Mouse (Mus musculus): ENCODE results near the gene Wfdc9. TPM values are rescaled to one million over a fixed set of nuclear protein-coding genes. Genes with fewer than 3 reads are reported as not detected.

Wfdc9 gene
- total RNA-seq (2023): not detected

GRCm38 (mm10) chr2:164656483-164656882 is at the start of gene Wfdc9:
Wfdc9 (minus strand) TSS chr2:164656583.

GRCm38 (mm10) chr2:164698201-164698600 is 41.8 kb upstream of the Wfdc9 start, which contains the start of gene Spint4:
Spint4 (plus strand) TSS chr2:164698501.

GRCm38 (mm10) chr2:164684807-164685206 is 28.4 kb upstream of the Wfdc9 start, which contains the start of gene Wfdc13:
Wfdc13 (plus strand) TSS chr2:164685107.

GRCm38 (mm10) chr2:164673987-164674386 is 17.6 kb upstream of the Wfdc9 start, which contains the start of gene Wfdc11:
Wfdc11 (minus strand) TSS chr2:164674087.

GRCm38 (mm10) chr2:164655858-164656257 is 525 bp downstream of the Wfdc9 start, which contains the start of gene Wfdc10:
Wfdc10 (plus strand) TSS chr2:164656046.

GRCm38 (mm10) chr2:164638696-164639095 is 17.7 kb downstream of the Wfdc9 start, which contains the start of gene Wfdc16:
Wfdc16 (minus strand) TSS chr2:164638796.

GRCm38 (mm10) chr2:164613471-164613870 is 42.9 kb downstream of the Wfdc9 start, which contains the start of the genes Wfdc6b and Wfdc8:
Wfdc6b (plus strand) TSS chr2:164613522.
Wfdc8 (minus strand) TSS chr2:164613626.

Other genes with a start within 250 kb of the Wfdc9 start
- 1 to 10 TPM; 3.3 to 3.8 TPM for gene Sdc4, start 212.7 kb downstream of the Wfdc9 start, total RNA-seq (2023)
- 10 to 100 TPM; 54.0 to 59.5 TPM for gene Sys1, start 199.6 kb downstream of the Wfdc9 start, total RNA-seq (2023)
- gene Gm20458, start 195.6 kb downstream of the Wfdc9 start, total RNA-seq (2023): not detected
- not detected for gene Trp53tg5, start 182.9 kb downstream of the Wfdc9 start, total RNA-seq (2023)
- 10 to 100 TPM in 1 of 2 experiments, 1 to 10 TPM in 1; 9.3 to 13.0 TPM for gene Dbndd2, start 170.5 kb downstream of the Wfdc9 start, total RNA-seq (2023)
- gene Pigt, start 159.1 kb downstream of the Wfdc9 start, total RNA-seq (2023): 10 to 100 TPM; 67.3 to 77.4 TPM
- gene Wfdc2, start 94.2 kb downstream of the Wfdc9 start, total RNA-seq (2023): not detected
- not detected for gene Spint3, start 83.1 kb downstream of the Wfdc9 start, total RNA-seq (2023)
- not detected for gene Wfdc6a, start 71.1 kb downstream of the Wfdc9 start, total RNA-seq (2023)
- gene Eppin, start 63.0 kb downstream of the Wfdc9 start, total RNA-seq (2023): not detected
- not detected for gene Wfdc6b, start 43.1 kb downstream of the Wfdc9 start, total RNA-seq (2023)
- gene Wfdc8, start 43.0 kb downstream of the Wfdc9 start, total RNA-seq (2023): not detected
- gene Wfdc16, start 17.8 kb downstream of the Wfdc9 start, total RNA-seq (2023): not detected
- not detected for gene Wfdc10, start 537 bp downstream of the Wfdc9 start, total RNA-seq (2023)
- gene Wfdc11, start 17.5 kb upstream of the Wfdc9 start, total RNA-seq (2023): not detected
- not detected for gene Wfdc13, start 28.5 kb upstream of the Wfdc9 start, total RNA-seq (2023)
- gene Spint4, start 41.9 kb upstream of the Wfdc9 start, total RNA-seq (2023): not detected
- gene Spint5, start 58.7 kb upstream of the Wfdc9 start, total RNA-seq (2023): not detected
- under 1 TPM in 1 of 2 experiments, not detected in 1; 0.36 TPM for gene Wfdc3, start 89.3 kb upstream of the Wfdc9 start, total RNA-seq (2023)
- gene Dnttip1, start 89.4 kb upstream of the Wfdc9 start, total RNA-seq (2023): 10 to 100 TPM; 41.7 to 46.9 TPM
- gene Ube2c, start 113.3 kb upstream of the Wfdc9 start, total RNA-seq (2023): 1 to 10 TPM; 2.9 to 9.5 TPM
- gene Tnnc2, start 123.4 kb upstream of the Wfdc9 start, total RNA-seq (2023): not detected
- gene Snx21, start 129.2 kb upstream of the Wfdc9 start, total RNA-seq (2023): under 1 TPM; 0.33 to 0.96 TPM
- 10 to 100 TPM; 51.6 to 59.8 TPM for gene Acot8, start 148.3 kb upstream of the Wfdc9 start, total RNA-seq (2023)
- 1 to 10 TPM; 3.4 to 3.6 TPM for gene Zswim3, start 148.5 kb upstream of the Wfdc9 start, total RNA-seq (2023)
- gene Zswim1, start 166.1 kb upstream of the Wfdc9 start, total RNA-seq (2023): 10 to 100 TPM; 11.1 to 11.2 TPM
- gene Spata25, start 172.0 kb upstream of the Wfdc9 start, total RNA-seq (2023): not detected
- 100 to 1,000 TPM; 118 to 128 TPM for gene Ctsa, start 176.3 kb upstream of the Wfdc9 start, total RNA-seq (2023)
- 1 to 10 TPM; 1.1 to 1.7 TPM for gene Neurl2, start 176.9 kb upstream of the Wfdc9 start, total RNA-seq (2023)
- gene Pltp, start 201.1 kb upstream of the Wfdc9 start, total RNA-seq (2023): 1 to 10 TPM; 5.7 to 6.9 TPM
- 100 to 1,000 TPM in 1 of 2 experiments, 10 to 100 TPM in 1; 83.5 to 104 TPM for gene Pcif1, start 222.7 kb upstream of the Wfdc9 start, total RNA-seq (2023)